Mouse (Mus musculus) adrenal gland, postnatal 25 days (tissue): Measurements from ENCODE around the gene Cep104. TPM values are rescaled to one million over a fixed set of nuclear protein-coding genes. Genes with fewer than 3 reads are reported as not detected.
A peak's percentile ranks its signal among the peaks of the same experiment; 100 is the strongest.

Experiments
- DNase-seq: peaks from one replicate; pipeline ENCODE4 v3.0.0; 2021; ENCODE audit warnings: mixed read lengths
- total RNA-seq: library from RNA; stranded (reverse); gene quantifications from 2 replicates; pipeline ENCODE4 v1.2.3, GENCODE M21; 2021

Gene Cep104
- total RNA-seq, 1 experiment from 2014 or later = 29.1 TPM

DNA sequence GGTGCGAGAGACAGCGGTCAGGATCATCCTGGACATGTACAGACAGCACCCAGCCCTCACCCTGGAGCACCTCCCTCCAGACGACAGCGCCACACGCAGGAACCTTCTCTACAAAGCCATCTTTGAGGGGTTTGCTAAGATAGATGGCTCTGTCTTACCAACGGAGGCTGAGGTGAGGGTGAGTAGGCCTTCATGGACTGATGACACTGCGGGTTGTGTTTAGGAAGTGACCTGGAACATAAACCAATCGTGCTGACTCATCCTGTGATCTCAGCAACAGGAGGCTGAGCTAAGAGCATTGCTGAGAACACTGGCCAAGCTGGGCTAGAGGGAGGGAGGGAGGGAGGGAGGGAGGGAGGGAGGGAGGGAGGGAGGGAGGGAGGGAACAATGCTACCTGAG, 18.5 kb downstream of the Cep104 start:
- DNase-seq = no peak

- no peak for DNase-seq
Observed at GRCm38 (mm10) chr4:154005488-154005887, 30.5 kb downstream of the Cep104 start.

DNA sequence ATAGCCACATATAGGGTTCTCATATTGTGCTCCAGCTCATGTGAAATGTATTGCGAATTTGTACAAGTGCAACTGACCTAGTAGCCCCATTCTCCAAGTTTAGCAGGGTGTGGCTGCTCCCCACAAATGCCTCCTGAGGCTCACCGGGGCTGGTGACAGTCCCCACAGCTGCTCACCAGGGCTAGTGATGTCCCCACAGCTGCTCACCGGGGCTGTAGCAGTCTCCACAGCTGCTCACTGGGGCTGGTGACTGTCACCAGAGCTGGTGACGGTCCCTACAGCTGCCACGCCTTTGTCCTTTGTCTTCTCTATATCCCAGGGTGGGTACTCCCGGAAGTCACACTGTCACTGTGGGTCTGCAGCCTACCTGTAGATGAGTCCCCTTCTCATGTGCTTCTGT, 31.3 kb downstream of the Cep104 start:
- DNase-seq = no peak

GRCm38 (mm10) chr4:154007759-154008158, 32.8 kb downstream of the Cep104 start:
- DNase-seq = peak; percentile 33

DNA sequence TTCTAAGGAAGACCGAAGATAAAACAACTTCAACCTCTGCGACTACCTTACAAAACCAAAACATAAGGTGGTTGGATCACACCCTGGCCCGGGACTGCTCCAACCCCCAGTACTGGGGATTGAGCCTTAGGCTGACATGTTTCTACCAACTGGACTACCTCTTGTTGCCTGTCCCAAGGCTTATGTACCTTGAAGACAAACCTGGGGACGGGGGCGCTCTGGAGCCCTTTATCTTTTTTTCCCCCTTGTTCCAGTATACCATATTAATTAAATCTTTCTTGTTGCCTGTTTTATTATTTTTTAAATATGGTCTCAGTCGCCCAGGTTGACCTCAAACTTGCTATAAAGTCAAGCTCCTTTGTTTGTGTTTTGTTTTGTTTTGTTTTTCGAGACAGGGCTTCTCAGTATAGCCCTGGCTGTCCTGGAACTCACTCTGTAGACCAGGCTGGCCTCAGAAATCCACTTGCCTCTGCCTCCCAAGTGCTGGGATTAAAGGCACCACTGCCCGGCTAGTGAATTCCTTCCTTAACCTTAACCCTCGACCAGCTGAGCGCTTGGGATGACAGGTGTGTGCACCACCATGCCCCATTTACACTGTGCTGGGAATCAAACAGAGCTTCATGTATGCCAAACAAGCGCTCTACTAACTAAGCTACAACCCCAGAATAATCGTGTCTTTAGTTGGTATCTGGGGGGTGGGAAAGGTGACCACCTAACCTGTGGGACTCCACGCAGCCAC, 36.1 kb downstream of the Cep104 start:
- DNase-seq = no peak

GRCm38 (mm10) chr4:154011646-154012089, 36.7 kb downstream of the Cep104 start, which contains the start of gene Lrrc47:
TSS of gene Lrrc47 (plus strand) at chr4:154011731.
- peak; percentile 85 for DNase-seq

GRCm38 (mm10) chr4:154012132-154012882, 37.3 kb downstream of the Cep104 start:
- DNase-seq = peak; percentile 24

- DNase-seq = no peak
Observed at GRCm38 (mm10) chr4:154015476-154015875, 40.5 kb downstream of the Cep104 start.

GRCm38 (mm10) chr4:154019571-154019970, 44.6 kb downstream of the Cep104 start:
- DNase-seq = peak; percentile 62

GRCm38 (mm10) chr4:154021432-154021831, 46.4 kb downstream of the Cep104 start:
- DNase-seq = no peak

GRCm38 (mm10) chr4:154022407-154022806, 47.4 kb downstream of the Cep104 start:
- no peak for DNase-seq

DNA sequence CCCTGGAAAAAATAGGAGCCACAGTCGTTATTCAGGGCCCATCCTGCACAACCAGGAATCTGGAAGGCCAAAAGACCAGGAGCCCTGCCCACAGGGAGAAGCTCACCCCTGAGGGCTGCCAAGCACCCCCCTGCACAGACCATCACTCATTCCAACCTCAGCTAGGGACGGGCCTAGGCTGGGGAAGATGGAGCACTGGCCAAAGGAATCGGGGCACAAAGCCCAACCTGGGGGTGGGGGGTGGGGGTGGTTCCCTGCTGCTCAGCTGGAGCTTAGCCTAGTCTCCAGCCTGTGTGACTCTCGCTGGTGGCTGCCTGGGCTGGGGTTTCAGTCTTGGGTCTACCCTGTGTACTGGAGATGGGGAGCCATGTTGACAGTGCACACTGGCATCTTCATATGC, 47.9 kb downstream of the Cep104 start:
- no peak for DNase-seq

GRCm38 (mm10) chr4:154023754-154024601, 49.0 kb downstream of the Cep104 start:
- no peak for DNase-seq

GRCm38 (mm10) chr4:154024729-154025521, 49.9 kb downstream of the Cep104 start:
- DNase-seq = no peak

GRCm38 (mm10) chr4:154025641-154026440, 50.8 kb downstream of the Cep104 start, which contains the start of gene Smim1:
TSS of gene Smim1 (minus strand) at chr4:154026230.
- DNase-seq = peak; percentile 80

DNA sequence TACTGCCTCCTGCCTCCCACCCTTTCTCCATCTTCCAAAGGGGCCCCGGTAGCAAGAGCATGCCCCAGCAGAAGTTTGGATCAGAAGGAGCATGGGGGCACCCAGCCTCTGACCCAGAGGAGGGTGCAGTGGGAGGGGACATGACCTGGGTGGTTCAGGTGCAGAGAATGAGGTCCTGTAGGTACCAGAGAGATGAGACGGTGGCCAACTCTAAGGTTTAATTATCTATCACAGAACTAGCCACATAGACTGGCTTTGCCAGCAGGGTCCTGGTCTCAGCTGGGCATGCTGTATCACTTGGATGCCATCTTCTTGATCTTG, 51.4 kb downstream of the Cep104 start:
- DNase-seq = no peak

DNA sequence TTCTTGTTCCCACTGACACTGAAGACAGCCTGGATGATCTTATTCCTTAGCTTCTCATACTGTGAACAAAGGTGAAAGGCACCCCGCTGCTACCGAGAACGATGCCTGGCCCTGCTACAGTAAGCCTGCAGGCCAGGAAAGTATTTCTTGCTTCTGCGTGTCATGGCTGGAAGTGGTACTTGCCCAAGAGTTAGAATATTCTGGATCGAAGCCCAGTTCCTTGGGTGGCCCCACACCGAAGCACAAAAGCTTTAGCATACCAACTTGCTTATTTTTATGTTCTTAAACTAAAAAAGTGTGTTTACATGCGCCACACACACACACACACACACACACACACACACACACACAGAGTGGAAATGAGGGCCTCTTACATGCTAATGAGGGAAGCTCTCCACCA, 53.1 kb downstream of the Cep104 start:
- no peak for DNase-seq

DNA sequence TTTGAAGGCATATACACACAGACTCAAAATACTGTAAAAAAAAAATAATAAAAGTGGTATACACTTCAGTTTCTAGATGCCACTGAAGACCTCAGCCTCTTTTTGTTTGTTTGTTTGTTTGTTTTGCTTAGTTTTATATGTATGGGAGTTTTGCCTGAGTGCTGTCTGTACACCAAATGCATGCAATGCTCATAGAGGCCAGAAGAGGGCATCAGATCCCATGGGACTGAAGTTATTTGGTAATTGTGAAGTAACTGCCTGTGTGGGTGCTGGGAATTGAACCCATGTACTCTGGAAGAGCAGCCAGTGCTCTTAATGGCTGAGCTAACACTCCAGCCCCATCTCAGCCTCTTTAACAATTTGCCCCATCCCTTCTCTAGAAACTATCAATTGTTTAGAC, 53.7 kb downstream of the Cep104 start:
- no peak for DNase-seq

GRCm38 (mm10) chr4:154037123-154037522, 62.1 kb downstream of the Cep104 start:
- no peak for DNase-seq

GRCm38 (mm10) chr4:154042577-154042976, 67.6 kb downstream of the Cep104 start, which contains the start of gene Ccdc27:
TSS of gene Ccdc27 (minus strand) at chr4:154042677.
- DNase-seq = no peak

DNA sequence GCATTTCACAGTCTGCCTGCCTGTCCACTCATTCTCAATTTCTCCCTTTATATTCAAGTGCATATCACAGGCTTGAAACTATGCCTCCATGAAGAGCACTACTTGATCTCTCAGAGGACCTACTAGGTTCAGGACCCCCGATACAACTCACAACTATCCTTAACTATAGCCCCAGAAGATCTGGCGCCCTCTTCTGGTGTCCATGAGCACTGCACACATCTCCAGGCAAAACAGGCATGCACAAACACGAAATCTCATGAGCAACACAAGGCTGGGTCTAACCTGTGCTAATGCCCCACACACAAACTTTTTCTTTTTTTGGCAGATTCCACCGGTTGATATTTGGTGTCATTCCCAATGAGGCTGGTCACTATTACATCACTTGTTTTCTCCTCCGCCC, 70.8 kb downstream of the Cep104 start:
- DNase-seq = no peak
